Mouse (Mus musculus) CH12.LX (cell line): ENCODE measurements around the gene Olfr803.

Experiments
- CTCF ChIP-seq, 2 experiments: IDR thresholded peaks in 1 of 2; conservative IDR thresholded peaks in 1 of 2; 2 replicates each; pipeline ENCODE4 v1.5.1; 2011 to 2012; ENCODE audit warnings: low read depth in 2 of 2, low read length in 2 of 2, improper control_type of control experiment in 1 of 2, inconsistent platforms in 1 of 2, mild to moderate bottlenecking in 1 of 2, moderate library complexity in 1 of 2
- E2F4 ChIP-seq: IDR thresholded peaks from 2 replicates; pipeline ENCODE4 v1.6.1; 2011; ENCODE audit warnings: low read depth, low read length, improper control_type of control experiment; ENCODE audit not compliant: insufficient replicate concordance
- ETS1 ChIP-seq: conservative IDR thresholded peaks from 2 replicates; pipeline ENCODE4 v1.6.1; 2012; ENCODE audit warnings: low read depth, mild to moderate bottlenecking, inconsistent platforms, low read length, improper control_type of control experiment, moderate library complexity
- JUN ChIP-seq: IDR thresholded peaks from 2 replicates; pipeline ENCODE4 v1.6.1; 2011; ENCODE audit warnings: low read depth, mild to moderate bottlenecking, low read length, improper control_type of control experiment, moderate library complexity; ENCODE audit not compliant: insufficient read depth
- POLR2A ChIP-seq: IDR thresholded peaks from 2 replicates; pipeline ENCODE4 v1.6.1; 2011; ENCODE audit warnings: low read depth, mild to moderate bottlenecking, improper control_type of control experiment, low read length
- SMC3 ChIP-seq: IDR thresholded peaks from 2 replicates; pipeline ENCODE4 v1.6.1; 2011; ENCODE audit warnings: low read depth, low read length, improper control_type of control experiment
- USF1 ChIP-seq: IDR thresholded peaks from 2 replicates; pipeline ENCODE4 v1.6.1; 2014; ENCODE audit warnings: low read depth, mild to moderate bottlenecking, inconsistent platforms, low read length, improper control_type of control experiment
- ZC3H11A ChIP-seq: IDR thresholded peaks from 2 replicates; pipeline ENCODE4 v1.6.1; 2012; ENCODE audit warnings: low read depth, mild to moderate bottlenecking, inconsistent platforms, low read length, improper control_type of control experiment
- ZNF384 ChIP-seq: IDR thresholded peaks from 2 replicates; pipeline ENCODE4 v1.6.1; 2012; ENCODE audit warnings: low read depth, low read length, improper control_type of control experiment, inconsistent platforms

DNA sequence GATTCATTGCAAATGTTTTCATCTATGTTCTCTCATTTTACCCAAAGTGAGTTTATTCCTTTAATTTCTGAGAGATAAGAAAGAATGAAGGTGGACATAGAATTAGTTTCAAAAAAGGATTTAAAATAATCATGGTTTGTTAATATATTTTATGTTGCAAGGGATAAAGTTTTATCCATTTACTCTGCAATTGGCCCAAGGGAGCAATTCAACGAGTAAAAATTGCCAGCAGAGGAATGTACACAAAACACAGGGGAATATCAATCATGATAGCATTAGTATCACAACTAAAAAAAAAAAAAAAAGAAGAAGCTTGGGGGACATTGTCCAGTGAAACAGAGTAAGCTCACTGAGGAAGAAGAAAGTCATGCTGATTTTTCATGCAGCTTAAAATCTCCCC is 6.0 kb downstream of the Olfr803 start, which contains the start of gene Olfr802:
- TF ChIP-seq CTCF (conservative IDR thresholded peaks at IDR 0.05 in 1 of 2, IDR thresholded peaks at IDR 0.05 in 1 of 2; ENCODE audit: low read depth in 2 of 2, low read length in 2 of 2) (no peak), SMC3 (no peak), USF1 (no peak), JUN (no peak), ZNF384 (no peak), ETS1 (no peak), POLR2A (no peak), E2F4 (no peak), ZC3H11A (no peak)
